Mouse (Mus musculus): ENCODE results near the gene Mphosph9. TPM values are rescaled to one million over a fixed set of nuclear protein-coding genes. Genes with fewer than 3 reads are reported as not detected.
"Not testable (repeated sequence)": the region's sequence is repeated elsewhere in the genome, so short reads cannot be mapped to it uniquely, and the experiment has no call there.

Mphosph9 gene
- polyA plus RNA-seq, 1 experiment from 2014 or later: 4.2 TPM

DNA sequence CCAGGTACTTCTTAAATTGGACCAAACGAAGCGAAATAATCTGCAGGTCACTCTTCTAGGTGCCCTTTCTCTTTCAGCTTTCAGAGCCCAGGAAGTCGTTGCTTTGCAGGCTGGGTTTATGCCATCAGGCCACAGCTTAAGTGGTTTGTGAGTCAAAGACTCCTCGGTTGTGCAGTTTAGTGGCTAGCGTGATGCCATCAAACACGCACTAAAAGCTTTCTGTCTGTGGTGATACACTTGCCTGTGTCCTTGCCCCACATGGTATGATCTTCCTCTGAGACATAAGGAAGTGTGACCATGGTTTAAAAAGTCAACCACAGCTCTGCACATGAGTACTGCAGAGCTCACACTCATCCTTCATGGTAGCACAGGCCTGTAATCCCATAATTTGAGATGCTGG, 2.3 kb upstream of the Mphosph9 start:
- WGBS (ENCODE audit: insufficient replicate concordance): 78% methylated on average over 6 of the region's 6 CpGs
- Histone ChIP-seq H3K27ac (ENCODE audit: low read length) (no peak overlapping the region), H3K4me1 (ENCODE audit: control insufficient read depth, low read depth, low read length) (peaks cover 20% of the 10 kb centered on the region), H3K4me2 (ENCODE audit: low read depth, low read length) (no peak overlapping the region), H3K36me3 (ENCODE audit: control insufficient read depth, insufficient read depth) (no peaks in the 10 kb centered on the region), H3K9me3 (replicated peaks; ENCODE audit: control insufficient read depth, low read length) (no peaks in the 10 kb centered on the region), H3K4me3 (ENCODE audit: low read depth, low read length) (no peak overlapping the region), H3K27me3 (ENCODE audit: control insufficient read depth, insufficient read depth, low read depth, low read length) (no peaks in the 10 kb centered on the region), H3K9ac (ENCODE audit: low read depth, low read length) (no peak overlapping the region)
- no peak for ATAC-seq (ENCODE audit: low read depth)

DNA sequence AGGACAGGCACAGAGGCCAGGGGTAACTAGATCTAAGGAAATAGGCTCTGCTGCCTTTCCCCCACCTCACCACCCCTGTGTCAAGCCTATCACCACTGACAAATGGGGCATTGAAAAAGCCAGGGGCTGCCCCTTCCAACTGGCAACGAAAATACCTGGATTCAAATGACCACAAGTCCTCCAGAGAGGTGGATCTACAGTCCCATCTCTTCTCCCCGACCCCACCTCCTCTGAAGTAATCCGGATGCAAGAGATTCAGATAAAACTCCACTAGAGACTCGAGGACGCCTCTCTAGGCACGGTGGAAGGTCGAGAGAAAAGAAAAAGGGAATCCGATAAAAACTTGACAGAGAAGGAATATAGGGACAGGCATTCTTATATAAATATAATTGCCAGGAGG, 943 bp downstream of the Mphosph9 start:
- Histone ChIP-seq H3K4me3 (ENCODE audit: low read depth, low read length) (peak overlapping the region; percentile 81), H3K27ac (ENCODE audit: low read length) (peak overlapping the region; percentile 96; the same call in 1 of the 2 replicates), H3K4me2 (ENCODE audit: low read depth, low read length) (peak overlapping the region; percentile 93), H3K36me3 (ENCODE audit: control insufficient read depth, insufficient read depth) (no peaks in the 10 kb centered on the region), H3K9me3 (replicated peaks; ENCODE audit: control insufficient read depth, low read length) (no peaks in the 10 kb centered on the region), H3K4me1 (ENCODE audit: control insufficient read depth, low read depth, low read length) (peaks cover 20% of the 10 kb centered on the region), H3K27me3 (ENCODE audit: control insufficient read depth, insufficient read depth, low read depth, low read length) (no peaks in the 10 kb centered on the region), H3K9ac (ENCODE audit: low read depth, low read length) (peak overlapping the region; percentile 89)
- WGBS (ENCODE audit: insufficient replicate concordance): 3% methylated on average over 8 of the region's 8 CpGs
- ATAC-seq (ENCODE audit: low read depth): no peak

- Histone ChIP-seq H3K36me3 (ENCODE audit: control insufficient read depth, insufficient read depth) (peaks cover 15% of the 10 kb centered on the region), H3K9ac (ENCODE audit: low read depth, low read length) (no peak overlapping the region), H3K27me3 (ENCODE audit: control insufficient read depth, insufficient read depth, low read depth, low read length) (no peaks in the 10 kb centered on the region), H3K9me3 (replicated peaks; ENCODE audit: control insufficient read depth, low read length) (no peaks in the 10 kb centered on the region), H3K4me2 (ENCODE audit: low read depth, low read length) (peak overlapping the region; percentile 11; the same call in 1 of the 2 replicates), H3K4me3 (ENCODE audit: low read depth, low read length) (no peak overlapping the region), H3K27ac (ENCODE audit: low read length) (no peak overlapping the region), H3K4me1 (ENCODE audit: control insufficient read depth, low read depth, low read length) (peaks cover 11% of the 10 kb centered on the region)
- WGBS (ENCODE audit: insufficient replicate concordance): 43% methylated on average over 7 of the region's 7 CpGs
- ATAC-seq (ENCODE audit: low read depth): peak; percentile 75
These were observed 10.1 kb downstream of the Mphosph9 start for GRCm38 (mm10) chr5:124317648-124318047.

- ATAC-seq (ENCODE audit: low read depth): no peak
- no peak overlapping the region for H3K27ac ChIP-seq (ENCODE audit: low read length)
- no peak overlapping the region for H3K4me3 ChIP-seq (ENCODE audit: low read depth, low read length)
- 91% methylated on average over 11 of the region's 11 CpGs for WGBS (ENCODE audit: insufficient replicate concordance)
- no peaks in the 10 kb centered on the region for H3K27me3 ChIP-seq (ENCODE audit: control insufficient read depth, insufficient read depth, low read depth, low read length)
- no peak overlapping the region for H3K9ac ChIP-seq (ENCODE audit: low read depth, low read length)
- no peaks in the 10 kb centered on the region for H3K9me3 ChIP-seq (replicated peaks; ENCODE audit: control insufficient read depth, low read length)
- peaks cover 21% of the 10 kb centered on the region for H3K36me3 ChIP-seq (ENCODE audit: control insufficient read depth, insufficient read depth)
- no peak overlapping the region for H3K4me2 ChIP-seq (ENCODE audit: low read depth, low read length)
- H3K4me1 ChIP-seq (ENCODE audit: control insufficient read depth, low read depth, low read length): peaks cover 11% of the 10 kb centered on the region
These were observed 11.8 kb downstream of the Mphosph9 start for GRCm38 (mm10) chr5:124315941-124316340.

DNA sequence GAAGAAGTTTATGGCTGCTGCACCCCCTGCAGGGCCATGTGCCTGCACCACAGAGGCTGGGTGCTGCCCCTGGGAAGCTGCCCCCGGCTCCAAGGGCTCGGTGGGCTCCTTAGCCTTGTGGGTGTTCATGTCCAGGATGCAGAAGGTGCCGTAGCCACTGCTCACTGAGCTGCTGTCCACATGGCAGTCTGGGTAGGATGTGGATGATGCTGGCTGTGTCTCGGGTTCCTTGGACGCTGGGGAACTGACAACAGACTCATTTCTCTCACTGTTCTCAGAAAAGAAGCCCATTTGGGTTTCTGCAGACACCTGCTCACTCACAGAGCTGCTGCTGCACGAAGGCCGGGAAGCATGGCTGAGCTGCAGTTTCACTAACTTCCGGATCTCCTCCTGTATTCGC, 12.3 kb downstream of the Mphosph9 start:
- H3K27me3 ChIP-seq (ENCODE audit: control insufficient read depth, insufficient read depth, low read depth, low read length): no peaks in the 10 kb centered on the region
- H3K4me3 ChIP-seq (ENCODE audit: low read depth, low read length): no peak overlapping the region
- no peak overlapping the region for H3K4me2 ChIP-seq (ENCODE audit: low read depth, low read length)
- H3K9ac ChIP-seq (ENCODE audit: low read depth, low read length): no peak overlapping the region
- no peaks in the 10 kb centered on the region for H3K9me3 ChIP-seq (replicated peaks; ENCODE audit: control insufficient read depth, low read length)
- no peak for ATAC-seq (ENCODE audit: low read depth)
- peaks cover 11% of the 10 kb centered on the region for H3K4me1 ChIP-seq (ENCODE audit: control insufficient read depth, low read depth, low read length)
- 84% methylated on average over 9 of the region's 9 CpGs for WGBS (ENCODE audit: insufficient replicate concordance)
- peaks cover 21% of the 10 kb centered on the region for H3K36me3 ChIP-seq (ENCODE audit: control insufficient read depth, insufficient read depth)
- H3K27ac ChIP-seq (ENCODE audit: low read length): no peak overlapping the region

DNA sequence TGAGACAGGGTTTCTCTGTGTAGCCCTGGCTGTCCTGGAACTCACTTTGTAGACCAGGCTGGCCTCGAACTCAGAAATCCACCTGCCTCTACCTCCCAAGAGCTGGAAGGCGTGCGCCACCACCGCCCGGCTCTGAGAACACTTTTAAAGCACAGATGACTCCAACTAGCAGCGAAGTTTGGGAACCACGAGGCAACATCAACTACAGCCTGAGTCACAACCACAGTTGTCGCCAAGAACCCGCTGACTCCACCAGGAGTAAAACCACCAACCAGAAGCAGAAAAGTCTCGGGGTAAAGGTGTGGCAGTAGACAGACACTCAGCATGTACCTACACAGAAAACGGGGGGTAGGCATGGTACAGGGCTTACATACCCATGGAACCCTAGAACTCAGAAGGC, 17.7 kb downstream of the Mphosph9 start:
- no peak for ATAC-seq (ENCODE audit: low read depth)
- Histone ChIP-seq H3K36me3 (ENCODE audit: control insufficient read depth, insufficient read depth) (peaks cover 18% of the 10 kb centered on the region), H3K27ac (ENCODE audit: low read length) (no peak overlapping the region), H3K27me3 (ENCODE audit: control insufficient read depth, insufficient read depth, low read depth, low read length) (no peaks in the 10 kb centered on the region), H3K9ac (ENCODE audit: low read depth, low read length) (no peak overlapping the region), H3K9me3 (replicated peaks; ENCODE audit: control insufficient read depth, low read length) (no peaks in the 10 kb centered on the region), H3K4me1 (ENCODE audit: control insufficient read depth, low read depth, low read length) (no peaks in the 10 kb centered on the region), H3K4me3 (ENCODE audit: low read depth, low read length) (no peak overlapping the region), H3K4me2 (ENCODE audit: low read depth, low read length) (no peak overlapping the region)
- 79% methylated on average over 11 of the region's 11 CpGs for WGBS (ENCODE audit: insufficient replicate concordance)

DNA sequence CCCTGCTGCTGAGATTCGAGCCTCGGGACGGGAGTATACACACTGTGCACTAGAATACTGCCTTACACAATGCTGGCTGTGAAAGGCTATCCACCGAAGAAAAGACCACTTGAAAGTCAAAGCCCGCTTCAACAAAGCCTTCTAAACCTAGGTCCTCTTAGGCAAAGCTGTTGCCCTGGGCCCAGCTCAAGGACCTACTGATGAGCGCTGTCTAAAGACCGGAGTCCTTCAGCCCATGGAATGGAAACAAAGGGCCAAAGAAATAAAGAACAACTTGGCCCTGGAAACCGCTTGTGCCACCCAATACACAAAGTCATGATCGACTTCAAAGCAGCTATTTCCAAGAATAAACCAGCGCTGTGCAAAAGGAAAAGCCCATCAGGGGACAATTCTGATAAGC, 18.6 kb downstream of the Mphosph9 start:
- H3K4me2 ChIP-seq (ENCODE audit: low read depth, low read length): no peak overlapping the region
- ATAC-seq (ENCODE audit: low read depth): no peak
- no peak overlapping the region for H3K9ac ChIP-seq (ENCODE audit: low read depth, low read length)
- H3K27ac ChIP-seq (ENCODE audit: low read length): no peak overlapping the region
- no peaks in the 10 kb centered on the region for H3K27me3 ChIP-seq (ENCODE audit: control insufficient read depth, insufficient read depth, low read depth, low read length)
- 85% methylated on average over 10 of the region's 10 CpGs for WGBS (ENCODE audit: insufficient replicate concordance)
- peaks cover 17% of the 10 kb centered on the region for H3K36me3 ChIP-seq (ENCODE audit: control insufficient read depth, insufficient read depth)
- no peak overlapping the region for H3K4me3 ChIP-seq (ENCODE audit: low read depth, low read length)
- H3K9me3 ChIP-seq (replicated peaks; ENCODE audit: control insufficient read depth, low read length): no peaks in the 10 kb centered on the region
- no peaks in the 10 kb centered on the region for H3K4me1 ChIP-seq (ENCODE audit: control insufficient read depth, low read depth, low read length)

- not testable (repeated sequence) for H3K9ac ChIP-seq (ENCODE audit: low read depth, low read length); H3K27ac ChIP-seq (ENCODE audit: low read length); H3K9me3 ChIP-seq (replicated peaks; ENCODE audit: control insufficient read depth, low read length); H3K4me1 ChIP-seq (ENCODE audit: control insufficient read depth, low read depth, low read length); H3K4me3 ChIP-seq (ENCODE audit: low read depth, low read length); H3K4me2 ChIP-seq (ENCODE audit: low read depth, low read length); H3K27me3 ChIP-seq (ENCODE audit: control insufficient read depth, insufficient read depth, low read depth, low read length); ATAC-seq (ENCODE audit: low read depth)
- WGBS (ENCODE audit: insufficient replicate concordance): 69% methylated on average over 6 of the region's 6 CpGs
- peaks cover 12% of the 10 kb centered on the region for H3K36me3 ChIP-seq (ENCODE audit: control insufficient read depth, insufficient read depth)
These were observed 24.9 kb downstream of the Mphosph9 start for GRCm38 (mm10) chr5:124302853-124303252.

GRCm38 (mm10) chr5:124300132-124300531, 27.6 kb downstream of the Mphosph9 start:
- H3K4me2 ChIP-seq (ENCODE audit: low read depth, low read length): no peak overlapping the region
- 65% methylated on average over 4 of the region's 4 CpGs for WGBS (ENCODE audit: insufficient replicate concordance)
- no peak for ATAC-seq (ENCODE audit: low read depth)

More at GRCm38 (mm10) chr5:124300132-124300531, 27.6 kb downstream of the Mphosph9 start:
- Histone ChIP-seq H3K4me3 (ENCODE audit: low read depth, low read length) (no peak overlapping the region), H3K27me3 (ENCODE audit: control insufficient read depth, insufficient read depth, low read depth, low read length) (no peaks in the 10 kb centered on the region), H3K27ac (ENCODE audit: low read length) (no peak overlapping the region), H3K9ac (ENCODE audit: low read depth, low read length) (no peak overlapping the region), H3K4me1 (ENCODE audit: control insufficient read depth, low read depth, low read length) (no peaks in the 10 kb centered on the region), H3K36me3 (ENCODE audit: control insufficient read depth, insufficient read depth) (peaks cover 15% of the 10 kb centered on the region), H3K9me3 (replicated peaks; ENCODE audit: control insufficient read depth, low read length) (no peaks in the 10 kb centered on the region)
